Mouse (Mus musculus): ENCODE data around the gene Chd8. TPM values are rescaled to one million over a fixed set of nuclear protein-coding genes. Genes with fewer than 3 reads are reported as not detected.

The Chd8 gene
- polyA plus RNA-seq, 1 experiment = not detected

GRCm38 (mm10) chr14:52278932-52279746, 21.6 kb upstream of the Chd8 start, which contains the start of the genes Tox4 and Rab2b:
TSS of gene Tox4 (plus strand) at chr14:52279146.
TSS of gene Rab2b (minus strand) at chr14:52279545.
- Histone ChIP-seq H3K27ac (ENCODE audit: insufficient read depth, low read depth, low read length) (peak within 1 kb of the TSS; percentile 64; the same call in 1 of the 2 replicates), H3K4me1 (ENCODE audit: control insufficient read depth, insufficient read depth, low read length) (peaks cover 2% of the 10 kb centered on the region; the same call in 1 of the 2 replicates), H3K4me3 (ENCODE audit: insufficient read depth, low read depth, low read length) (peak within 1 kb of the TSS; percentile 82)
- TF ChIP-seq CTCF (IDR thresholded peaks at IDR 0.05; ENCODE audit: insufficient read depth, low read depth, low read length) (peak; percentile 99), POLR2A (IDR thresholded peaks at IDR 0.05; ENCODE audit: insufficient read depth, low read depth, low read length) (peak; percentile 82)
- WGBS = under 1% methylated on average over 65 of the region's 66 CpGs

- 93% methylated on average over 4 of the region's 4 CpGs for WGBS
- Histone ChIP-seq H3K4me1 (ENCODE audit: control insufficient read depth, insufficient read depth, low read length) (no peaks in the 10 kb centered on the region), H3K4me3 (ENCODE audit: insufficient read depth, low read depth, low read length) (no peak overlapping the region), H3K27ac (ENCODE audit: insufficient read depth, low read depth, low read length) (no peak overlapping the region)
- no peak for TF ChIP-seq CTCF (IDR thresholded peaks at IDR 0.05; ENCODE audit: insufficient read depth, low read depth, low read length)
- no peak for TF ChIP-seq POLR2A (IDR thresholded peaks at IDR 0.05; ENCODE audit: insufficient read depth, low read depth, low read length)
These were observed 19.6 kb upstream of the Chd8 start for GRCm38 (mm10) chr14:52277210-52277609.

DNA sequence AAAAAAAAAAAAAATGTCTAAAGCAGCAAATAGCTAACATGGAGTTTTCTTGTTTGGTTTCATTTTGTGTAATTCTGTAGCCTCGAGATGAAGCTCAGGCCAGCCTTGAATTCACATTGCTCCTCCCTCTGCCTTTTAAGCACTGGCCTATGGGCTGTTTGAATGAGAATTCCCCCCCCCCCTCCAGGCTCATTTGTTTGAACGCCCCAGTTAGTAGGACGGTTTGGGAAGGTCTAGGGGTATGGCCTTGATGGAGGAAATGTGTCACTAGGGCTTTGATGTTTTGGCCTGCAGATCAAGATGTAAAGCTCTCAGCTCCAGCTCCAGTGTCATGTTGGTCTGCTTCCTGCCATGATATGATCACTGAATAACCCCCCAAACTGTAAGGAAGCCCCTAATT, 15.2 kb upstream of the Chd8 start:
- Histone ChIP-seq H3K4me1 (ENCODE audit: control insufficient read depth, insufficient read depth, low read length) (no peaks in the 10 kb centered on the region), H3K27ac (ENCODE audit: insufficient read depth, low read depth, low read length) (no peak overlapping the region), H3K4me3 (ENCODE audit: insufficient read depth, low read depth, low read length) (no peak overlapping the region)
- TF ChIP-seq CTCF (IDR thresholded peaks at IDR 0.05; ENCODE audit: insufficient read depth, low read depth, low read length) = no peak
- TF ChIP-seq POLR2A (IDR thresholded peaks at IDR 0.05; ENCODE audit: insufficient read depth, low read depth, low read length) = no peak
- 57% methylated on average over 3 of the region's 3 CpGs for WGBS

DNA sequence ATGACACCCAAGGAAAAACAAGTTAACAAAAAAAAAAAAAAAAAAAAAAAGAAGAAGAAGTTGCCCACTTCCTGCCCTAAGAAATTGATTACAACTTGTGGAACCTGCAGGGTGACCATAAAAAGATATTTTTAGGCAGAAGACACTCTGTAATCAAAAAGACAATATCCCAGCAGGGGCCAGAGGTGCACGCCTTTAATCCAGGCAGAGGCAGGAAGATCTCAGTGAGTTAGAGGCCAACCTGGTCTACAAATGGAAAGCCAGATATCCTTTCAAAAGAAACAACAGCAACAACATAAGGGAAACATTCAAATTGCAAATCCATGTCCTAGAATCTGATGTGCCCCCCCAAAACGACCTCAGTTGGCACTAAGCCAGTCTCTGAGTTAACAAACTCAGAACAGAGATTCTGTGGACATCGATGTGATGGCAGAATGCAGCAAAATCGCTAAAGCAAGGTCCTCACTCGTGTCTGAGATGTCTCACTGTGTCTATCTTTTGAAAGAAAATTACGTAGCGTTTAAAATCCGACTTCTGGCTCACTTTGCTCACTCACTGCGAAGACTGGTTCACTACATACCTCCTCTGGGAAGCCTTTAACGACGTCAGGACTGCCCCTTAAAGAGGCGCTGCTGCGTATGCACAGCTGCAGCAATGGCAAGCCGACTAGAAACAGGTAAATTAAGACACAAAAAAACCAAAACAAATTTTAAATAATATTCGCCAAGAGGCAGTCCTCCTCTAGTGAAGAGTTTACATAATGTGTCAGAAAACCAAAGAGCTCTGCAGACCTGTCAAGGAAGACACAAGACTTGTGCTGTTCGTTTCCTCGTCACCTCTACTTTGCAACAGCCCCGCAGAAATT, 1.0 kb downstream of the Chd8 start:
- WGBS = 4% methylated on average over 18 of the region's 18 CpGs
- TF ChIP-seq CTCF (IDR thresholded peaks at IDR 0.05; ENCODE audit: insufficient read depth, low read depth, low read length) = no peak
- TF ChIP-seq POLR2A (IDR thresholded peaks at IDR 0.05; ENCODE audit: insufficient read depth, low read depth, low read length) = no peak
- 0 out of 2 replicates have a peak overlapping the region, but pooled peaks have one; percentile 56 for H3K27ac ChIP-seq (ENCODE audit: insufficient read depth, low read depth, low read length)

GRCm38 (mm10) chr14:52246129-52246528, 11.5 kb downstream of the Chd8 start:
- no peak overlapping the region for H3K4me3 ChIP-seq (ENCODE audit: insufficient read depth, low read depth, low read length)
- WGBS = 61% methylated on average over 4 of the region's 4 CpGs
- no peak for TF ChIP-seq CTCF (IDR thresholded peaks at IDR 0.05; ENCODE audit: insufficient read depth, low read depth, low read length)
- no peak for TF ChIP-seq POLR2A (IDR thresholded peaks at IDR 0.05; ENCODE audit: insufficient read depth, low read depth, low read length)

More for the DNA sequence above, 1.0 kb downstream of the Chd8 start:
- H3K4me3 ChIP-seq (ENCODE audit: insufficient read depth, low read depth, low read length) = peak overlapping the region; percentile 86
- no peaks in the 10 kb centered on the region for H3K4me1 ChIP-seq (ENCODE audit: control insufficient read depth, insufficient read depth, low read length)

GRCm38 (mm10) chr14:52244690-52245042, 12.9 kb downstream of the Chd8 start:
- Histone ChIP-seq H3K27ac (ENCODE audit: insufficient read depth, low read depth, low read length) (peak overlapping the region; percentile 34; the same call in 1 of the 2 replicates), H3K4me1 (ENCODE audit: control insufficient read depth, insufficient read depth, low read length) (0 out of 2 replicates have a peak, but pooled peaks cover 3% of the 10 kb centered on the region), H3K4me3 (ENCODE audit: insufficient read depth, low read depth, low read length) (peak overlapping the region; percentile 85)
- 9% methylated on average over 7 of the region's 7 CpGs for WGBS
- TF ChIP-seq POLR2A (IDR thresholded peaks at IDR 0.05; ENCODE audit: insufficient read depth, low read depth, low read length) = no peak
- TF ChIP-seq CTCF (IDR thresholded peaks at IDR 0.05; ENCODE audit: insufficient read depth, low read depth, low read length) = no peak

More at GRCm38 (mm10) chr14:52246129-52246528, 11.5 kb downstream of the Chd8 start:
- H3K4me1 ChIP-seq (ENCODE audit: control insufficient read depth, insufficient read depth, low read length) = 0 out of 2 replicates have a peak, but pooled peaks cover 3% of the 10 kb centered on the region
- no peak overlapping the region for H3K27ac ChIP-seq (ENCODE audit: insufficient read depth, low read depth, low read length)

GRCm38 (mm10) chr14:52244041-52244689, 13.4 kb downstream of the Chd8 start:
- TF ChIP-seq POLR2A (IDR thresholded peaks at IDR 0.05; ENCODE audit: insufficient read depth, low read depth, low read length) (peak; percentile 17; the same call in 1 of the 2 replicates), CTCF (IDR thresholded peaks at IDR 0.05; ENCODE audit: insufficient read depth, low read depth, low read length) (no peak)
- Histone ChIP-seq H3K4me3 (ENCODE audit: insufficient read depth, low read depth, low read length) (peak overlapping the region; percentile 85), H3K27ac (ENCODE audit: insufficient read depth, low read depth, low read length) (peak overlapping the region; percentile 34; the same call in 1 of the 2 replicates), H3K4me1 (ENCODE audit: control insufficient read depth, insufficient read depth, low read length) (0 out of 2 replicates have a peak, but pooled peaks cover 3% of the 10 kb centered on the region)
- WGBS = under 1% methylated on average over 32 of the region's 32 CpGs

- Histone ChIP-seq H3K4me3 (ENCODE audit: insufficient read depth, low read depth, low read length) (no peak overlapping the region), H3K27ac (ENCODE audit: insufficient read depth, low read depth, low read length) (no peak overlapping the region), H3K4me1 (ENCODE audit: control insufficient read depth, insufficient read depth, low read length) (peaks cover 4% of the 10 kb centered on the region; the same call in 1 of the 2 replicates)
- WGBS = 77% methylated on average over 1 of the region's 1 CpGs
- TF ChIP-seq CTCF (IDR thresholded peaks at IDR 0.05; ENCODE audit: insufficient read depth, low read depth, low read length) (no peak), POLR2A (IDR thresholded peaks at IDR 0.05; ENCODE audit: insufficient read depth, low read depth, low read length) (no peak)
These were observed 21.4 kb downstream of the Chd8 start for GRCm38 (mm10) chr14:52236216-52236615.

All from olfactory bulb, adult 2 months (tissue).